Mouse (Mus musculus): ENCODE results near the gene Lypd3. TPM values are rescaled to one million over a fixed set of nuclear protein-coding genes. Genes with fewer than 3 reads are reported as not detected.

The Lypd3 gene
- polyA plus RNA-seq, 1 experiment from 2014 or later: 0.13 TPM

DNA sequence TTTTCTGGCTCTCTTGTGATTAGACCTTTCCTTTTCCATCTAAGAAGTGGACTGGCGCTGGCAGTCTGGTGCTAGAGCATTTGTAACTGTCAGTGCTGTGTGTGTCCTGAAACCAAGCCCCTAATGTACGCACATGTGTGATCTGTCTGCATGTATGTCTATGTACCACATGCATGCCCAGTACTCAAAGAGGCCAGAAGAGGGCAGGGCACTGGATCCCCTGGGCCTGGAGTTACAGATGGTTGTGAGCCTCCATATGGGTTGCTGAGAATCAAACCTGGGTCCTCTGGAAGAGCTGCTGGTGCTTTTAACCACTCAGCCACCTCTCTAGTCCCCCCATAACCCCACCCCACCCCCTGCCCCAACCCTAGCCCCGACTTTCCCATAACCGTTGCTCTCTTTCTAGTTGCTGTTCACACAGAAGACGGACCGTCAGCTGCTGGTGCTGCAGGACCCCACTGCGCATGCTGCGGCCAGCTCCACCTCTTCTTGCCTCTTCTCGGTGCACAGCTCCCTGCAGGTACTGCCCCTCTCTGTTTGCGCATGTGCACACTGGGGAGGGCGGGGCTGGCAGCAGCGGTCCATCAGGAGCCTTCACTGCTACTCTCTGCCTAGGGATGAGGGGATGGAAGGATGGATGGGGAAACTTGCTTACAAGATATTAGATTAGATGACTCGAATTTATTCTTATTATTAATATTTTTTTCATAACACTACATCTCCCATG is 16.5 kb upstream of the Lypd3 start:
- ATAC-seq (ENCODE audit: low FRiP score, low TSS enrichment): no peak
- no peak overlapping the region for H3K27ac ChIP-seq (replicated peaks; ENCODE audit: low read depth, low read length)
- H3K4me1 ChIP-seq (ENCODE audit: control insufficient read depth, insufficient read depth, low read length): no peaks in the 10 kb centered on the region
- no peaks in the 10 kb centered on the region for H3K9me3 ChIP-seq (ENCODE audit: control insufficient read depth, low read length)
- no peak overlapping the region for H3K4me3 ChIP-seq (replicated peaks; ENCODE audit: low read depth, low read length)
- no peak for DNase-seq
- no peak overlapping the region for H3K9ac ChIP-seq (replicated peaks; ENCODE audit: low read length)
- no peaks in the 10 kb centered on the region for H3K27me3 ChIP-seq (ENCODE audit: control insufficient read depth, insufficient read depth, low read length)
- no peak overlapping the region for H3K4me2 ChIP-seq (ENCODE audit: low read length)
- no peaks in the 10 kb centered on the region for H3K36me3 ChIP-seq (ENCODE audit: control insufficient read depth, insufficient read depth, low read length)
- WGBS: 51% methylated on average over 13 of the region's 13 CpGs

DNA sequence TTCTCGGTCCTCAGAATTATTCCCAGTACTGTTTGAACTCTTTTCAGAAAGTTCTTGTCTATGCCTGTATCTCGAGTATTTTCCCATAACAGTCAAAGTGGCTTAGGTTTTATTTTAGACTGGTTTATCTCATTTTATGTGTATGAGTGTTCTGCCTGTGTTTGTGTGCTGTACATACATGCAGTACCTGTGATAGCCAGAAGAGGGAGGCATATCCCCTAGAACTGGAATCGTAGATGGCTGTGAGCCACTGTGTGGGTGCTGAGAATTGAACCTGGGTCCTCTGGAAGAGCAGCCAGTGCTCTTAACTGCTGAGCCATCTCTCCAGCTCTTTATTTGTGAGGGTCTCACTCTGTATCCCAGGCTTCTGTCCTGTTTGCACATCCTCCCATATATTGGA is 15.2 kb upstream of the Lypd3 start:
- Histone ChIP-seq H3K36me3 (ENCODE audit: control insufficient read depth, insufficient read depth, low read length) (no peaks in the 10 kb centered on the region), H3K27ac (replicated peaks; ENCODE audit: low read depth, low read length) (no peak overlapping the region), H3K27me3 (ENCODE audit: control insufficient read depth, insufficient read depth, low read length) (no peaks in the 10 kb centered on the region), H3K9ac (replicated peaks; ENCODE audit: low read length) (no peak overlapping the region), H3K4me1 (ENCODE audit: control insufficient read depth, insufficient read depth, low read length) (no peaks in the 10 kb centered on the region), H3K9me3 (ENCODE audit: control insufficient read depth, low read length) (no peaks in the 10 kb centered on the region), H3K4me3 (replicated peaks; ENCODE audit: low read depth, low read length) (no peak overlapping the region), H3K4me2 (ENCODE audit: low read length) (no peak overlapping the region)
- no peak for DNase-seq
- no peak for ATAC-seq (ENCODE audit: low FRiP score, low TSS enrichment)
- 78% methylated on average over 3 of the region's 3 CpGs for WGBS

DNA sequence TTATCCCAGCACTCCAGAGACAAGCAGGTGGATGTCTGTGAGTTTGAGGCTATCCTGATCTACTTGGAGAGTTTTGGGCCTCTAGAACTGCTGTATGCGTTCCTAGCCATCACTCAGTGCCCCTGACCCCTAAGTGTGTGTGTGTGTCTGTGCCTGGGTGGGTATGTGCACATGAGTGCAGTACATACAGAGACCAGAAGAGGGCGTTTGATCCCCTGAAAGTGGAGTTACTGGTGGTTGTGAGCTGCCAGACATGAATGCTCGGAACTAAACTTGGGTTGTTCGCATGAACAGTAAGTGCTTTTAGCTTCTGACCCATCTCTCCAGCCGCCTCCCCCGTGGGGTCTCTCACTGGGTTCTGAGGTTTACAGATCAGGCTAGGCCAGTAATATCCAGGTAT is 13.4 kb upstream of the Lypd3 start:
- 84% methylated on average over 6 of the region's 6 CpGs for WGBS
- no peak overlapping the region for H3K4me3 ChIP-seq (replicated peaks; ENCODE audit: low read depth, low read length)
- H3K9ac ChIP-seq (replicated peaks; ENCODE audit: low read length): no peak overlapping the region
- H3K27me3 ChIP-seq (ENCODE audit: control insufficient read depth, insufficient read depth, low read length): no peaks in the 10 kb centered on the region
- no peaks in the 10 kb centered on the region for H3K36me3 ChIP-seq (ENCODE audit: control insufficient read depth, insufficient read depth, low read length)
- ATAC-seq (ENCODE audit: low FRiP score, low TSS enrichment) (no peak), DNase-seq (no peak)
- H3K27ac ChIP-seq (replicated peaks; ENCODE audit: low read depth, low read length): no peak overlapping the region
- H3K9me3 ChIP-seq (ENCODE audit: control insufficient read depth, low read length): no peaks in the 10 kb centered on the region
- H3K4me1 ChIP-seq (ENCODE audit: control insufficient read depth, insufficient read depth, low read length): no peaks in the 10 kb centered on the region
- H3K4me2 ChIP-seq (ENCODE audit: low read length): no peak overlapping the region

DNA sequence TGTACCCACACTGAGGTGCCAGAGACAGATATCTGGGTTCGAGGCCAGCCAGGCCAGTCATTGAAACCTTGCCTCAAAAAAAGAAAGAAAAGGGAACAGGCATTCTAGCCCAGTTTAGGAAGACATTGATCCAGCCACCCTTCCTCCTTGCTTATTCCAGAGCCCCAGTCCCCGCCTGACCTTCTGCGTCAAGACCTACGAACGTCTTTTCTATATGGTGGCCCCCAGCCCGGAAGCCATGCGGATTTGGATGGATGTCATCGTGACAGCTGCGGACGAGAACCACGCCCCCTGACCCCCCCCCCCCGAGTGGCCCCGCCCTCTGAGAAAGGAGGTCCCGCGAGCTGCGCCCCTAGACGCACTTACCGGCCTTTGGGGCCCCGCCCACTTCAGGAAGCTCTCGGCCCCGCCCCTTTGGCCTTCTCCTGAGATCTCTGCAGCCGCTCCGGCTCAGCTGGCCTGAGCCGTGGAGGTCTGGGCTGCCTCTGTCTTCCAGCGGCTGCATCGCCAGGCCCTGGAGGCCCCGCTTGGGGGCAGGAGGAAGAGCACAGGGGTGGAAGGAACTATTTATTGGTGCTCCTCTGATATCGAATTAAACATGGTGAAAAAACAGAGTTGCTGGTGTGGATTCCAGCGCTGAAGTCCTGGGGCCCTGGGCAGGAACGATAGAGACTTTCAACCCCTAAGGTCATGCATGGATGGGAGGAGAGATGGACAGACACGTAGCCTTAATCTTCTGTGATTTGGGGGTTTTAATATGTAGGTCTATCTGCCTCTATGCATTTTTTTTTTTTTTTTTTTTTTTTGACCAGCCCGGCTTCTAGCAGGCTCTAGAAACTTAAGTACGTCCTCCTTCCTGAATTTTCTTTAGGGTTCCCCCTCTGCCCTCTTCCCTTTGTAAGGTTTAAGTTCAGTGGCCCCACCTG is 7.4 kb upstream of the Lypd3 start:
- 8% methylated on average over 32 of the region's 33 CpGs for WGBS
- Histone ChIP-seq H3K27me3 (ENCODE audit: control insufficient read depth, insufficient read depth, low read length) (no peaks in the 10 kb centered on the region), H3K4me3 (replicated peaks; ENCODE audit: low read depth, low read length) (peak overlapping the region; percentile 23), H3K9me3 (ENCODE audit: control insufficient read depth, low read length) (no peaks in the 10 kb centered on the region), H3K4me1 (ENCODE audit: control insufficient read depth, insufficient read depth, low read length) (peaks cover 7% of the 10 kb centered on the region; the same call in 1 of the 2 replicates), H3K36me3 (ENCODE audit: control insufficient read depth, insufficient read depth, low read length) (no peaks in the 10 kb centered on the region), H3K27ac (replicated peaks; ENCODE audit: low read depth, low read length) (no peak overlapping the region), H3K4me2 (ENCODE audit: low read length) (peak overlapping the region; percentile 56), H3K9ac (replicated peaks; ENCODE audit: low read length) (no peak overlapping the region; the same call in 1 of the 2 replicates)
- ATAC-seq (ENCODE audit: low FRiP score, low TSS enrichment) (peak; percentile 69; the same call in 1 of the 2 replicates), DNase-seq (peak; percentile 83)

DNA sequence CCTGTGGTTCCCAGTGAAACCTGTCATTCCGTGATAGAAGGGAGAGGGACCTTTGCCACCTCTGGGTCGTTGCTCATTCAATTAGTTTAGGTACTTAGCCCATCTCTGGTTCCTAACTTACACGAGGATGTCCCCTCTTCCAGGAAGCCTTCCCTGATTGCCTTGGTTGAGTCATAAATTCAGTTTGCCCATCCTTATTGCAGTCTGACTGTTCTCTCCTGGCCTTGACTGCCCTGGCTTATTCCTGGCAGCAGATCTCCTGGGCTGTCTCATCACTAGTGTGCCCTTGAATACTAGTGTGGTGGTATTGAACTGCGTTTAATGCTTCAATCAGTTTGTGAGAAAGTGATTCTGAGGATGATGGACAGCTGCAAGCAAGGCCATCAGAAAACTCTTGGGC is 6.7 kb upstream of the Lypd3 start:
- DNase-seq (no peak), ATAC-seq (ENCODE audit: low FRiP score, low TSS enrichment) (no peak)
- no peaks in the 10 kb centered on the region for H3K9me3 ChIP-seq (ENCODE audit: control insufficient read depth, low read length)
- H3K27me3 ChIP-seq (ENCODE audit: control insufficient read depth, insufficient read depth, low read length): no peaks in the 10 kb centered on the region
- no peak overlapping the region for H3K4me3 ChIP-seq (replicated peaks; ENCODE audit: low read depth, low read length)
- no peaks in the 10 kb centered on the region for H3K36me3 ChIP-seq (ENCODE audit: control insufficient read depth, insufficient read depth, low read length)
- no peak overlapping the region for H3K9ac ChIP-seq (replicated peaks; ENCODE audit: low read length)
- no peak overlapping the region for H3K4me2 ChIP-seq (ENCODE audit: low read length)
- WGBS: 74% methylated on average over 4 of the region's 4 CpGs
- no peak overlapping the region for H3K27ac ChIP-seq (replicated peaks; ENCODE audit: low read depth, low read length)
- H3K4me1 ChIP-seq (ENCODE audit: control insufficient read depth, insufficient read depth, low read length): peaks cover 7% of the 10 kb centered on the region; the same call in 1 of the 2 replicates

DNA sequence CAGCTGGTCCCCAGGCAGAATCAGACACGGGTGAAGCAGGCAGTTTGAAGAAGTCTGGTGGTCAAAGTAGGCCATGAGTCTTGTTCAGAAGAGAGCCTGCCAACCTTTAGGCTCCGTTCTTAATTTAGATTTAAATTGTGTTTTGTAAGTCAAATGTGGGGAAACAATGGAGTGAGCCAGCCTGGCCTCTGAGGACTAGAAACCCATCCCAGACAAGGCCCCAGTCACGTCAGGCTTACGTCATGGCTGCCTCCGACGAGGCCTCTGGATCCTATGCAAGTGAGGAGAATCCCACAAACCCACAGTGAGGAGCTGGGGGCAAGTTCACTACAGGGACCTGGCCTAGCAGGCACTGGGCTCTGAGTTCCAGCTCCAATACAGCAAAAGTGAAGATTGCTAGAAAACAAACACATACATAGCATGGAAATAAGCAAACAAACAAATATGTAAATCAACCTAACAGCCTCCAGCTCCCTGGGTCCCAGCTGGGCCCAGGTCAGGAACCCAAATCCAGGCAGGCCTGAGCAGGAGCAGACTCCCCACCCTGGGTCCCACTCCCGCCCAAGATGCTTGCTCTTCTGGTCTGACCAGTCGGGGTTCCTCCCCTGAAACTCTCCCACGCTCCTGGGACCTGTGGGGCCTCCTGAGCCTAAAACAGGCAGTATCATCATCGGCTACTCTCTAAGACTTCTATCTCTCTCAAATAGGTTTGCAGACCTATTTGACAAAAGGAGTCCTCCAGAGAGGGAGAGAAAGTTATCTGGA is 6.1 kb upstream of the Lypd3 start:
- H3K27me3 ChIP-seq (ENCODE audit: control insufficient read depth, insufficient read depth, low read length): no peaks in the 10 kb centered on the region
- no peak overlapping the region for H3K27ac ChIP-seq (replicated peaks; ENCODE audit: low read depth, low read length)
- H3K4me1 ChIP-seq (ENCODE audit: control insufficient read depth, insufficient read depth, low read length): peaks cover 7% of the 10 kb centered on the region; the same call in 1 of the 2 replicates
- no peaks in the 10 kb centered on the region for H3K9me3 ChIP-seq (ENCODE audit: control insufficient read depth, low read length)
- H3K36me3 ChIP-seq (ENCODE audit: control insufficient read depth, insufficient read depth, low read length): no peaks in the 10 kb centered on the region
- no peak overlapping the region for H3K4me2 ChIP-seq (ENCODE audit: low read length)
- 62% methylated on average over 10 of the region's 10 CpGs for WGBS
- no peak overlapping the region for H3K9ac ChIP-seq (replicated peaks; ENCODE audit: low read length)
- H3K4me3 ChIP-seq (replicated peaks; ENCODE audit: low read depth, low read length): no peak overlapping the region
- DNase-seq: no peak
- ATAC-seq (ENCODE audit: low FRiP score, low TSS enrichment): no peak

DNA sequence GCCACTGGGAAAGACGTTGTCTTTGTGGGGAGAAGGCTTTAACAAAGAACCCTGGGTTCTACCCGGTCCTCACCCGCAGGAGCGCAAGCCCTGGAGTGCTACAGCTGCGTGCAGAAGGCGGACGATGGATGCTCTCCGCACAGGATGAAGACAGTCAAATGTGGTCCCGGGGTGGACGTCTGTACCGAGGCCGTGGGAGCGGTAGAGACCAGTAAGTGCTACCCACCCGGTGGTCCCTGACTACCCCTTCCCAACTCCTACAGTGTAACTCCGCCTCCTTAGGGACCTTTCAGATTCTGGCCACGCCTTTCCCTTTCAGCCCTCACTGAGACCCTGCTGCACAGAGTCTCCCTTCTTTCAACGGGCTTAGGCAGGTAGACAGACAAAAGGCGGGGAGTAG is 696 bp downstream of the Lypd3 start:
- no peaks in the 10 kb centered on the region for H3K36me3 ChIP-seq (ENCODE audit: control insufficient read depth, insufficient read depth, low read length)
- H3K27me3 ChIP-seq (ENCODE audit: control insufficient read depth, insufficient read depth, low read length): peaks cover 46% of the 10 kb centered on the region
- DNase-seq (peak; percentile 26), ATAC-seq (ENCODE audit: low FRiP score, low TSS enrichment) (no peak)
- H3K9ac ChIP-seq (replicated peaks; ENCODE audit: low read length): no peak overlapping the region; the same call in 1 of the 2 replicates
- no peaks in the 10 kb centered on the region for H3K9me3 ChIP-seq (ENCODE audit: control insufficient read depth, low read length)
- H3K27ac ChIP-seq (replicated peaks; ENCODE audit: low read depth, low read length): no peak overlapping the region
- WGBS: under 1% methylated on average over 18 of the region's 18 CpGs
- peaks cover 4% of the 10 kb centered on the region; the same call in 1 of the 2 replicates for H3K4me1 ChIP-seq (ENCODE audit: control insufficient read depth, insufficient read depth, low read length)
- H3K4me3 ChIP-seq (replicated peaks; ENCODE audit: low read depth, low read length): peak overlapping the region; percentile 18
- H3K4me2 ChIP-seq (ENCODE audit: low read length): peak overlapping the region; percentile 62

DNA sequence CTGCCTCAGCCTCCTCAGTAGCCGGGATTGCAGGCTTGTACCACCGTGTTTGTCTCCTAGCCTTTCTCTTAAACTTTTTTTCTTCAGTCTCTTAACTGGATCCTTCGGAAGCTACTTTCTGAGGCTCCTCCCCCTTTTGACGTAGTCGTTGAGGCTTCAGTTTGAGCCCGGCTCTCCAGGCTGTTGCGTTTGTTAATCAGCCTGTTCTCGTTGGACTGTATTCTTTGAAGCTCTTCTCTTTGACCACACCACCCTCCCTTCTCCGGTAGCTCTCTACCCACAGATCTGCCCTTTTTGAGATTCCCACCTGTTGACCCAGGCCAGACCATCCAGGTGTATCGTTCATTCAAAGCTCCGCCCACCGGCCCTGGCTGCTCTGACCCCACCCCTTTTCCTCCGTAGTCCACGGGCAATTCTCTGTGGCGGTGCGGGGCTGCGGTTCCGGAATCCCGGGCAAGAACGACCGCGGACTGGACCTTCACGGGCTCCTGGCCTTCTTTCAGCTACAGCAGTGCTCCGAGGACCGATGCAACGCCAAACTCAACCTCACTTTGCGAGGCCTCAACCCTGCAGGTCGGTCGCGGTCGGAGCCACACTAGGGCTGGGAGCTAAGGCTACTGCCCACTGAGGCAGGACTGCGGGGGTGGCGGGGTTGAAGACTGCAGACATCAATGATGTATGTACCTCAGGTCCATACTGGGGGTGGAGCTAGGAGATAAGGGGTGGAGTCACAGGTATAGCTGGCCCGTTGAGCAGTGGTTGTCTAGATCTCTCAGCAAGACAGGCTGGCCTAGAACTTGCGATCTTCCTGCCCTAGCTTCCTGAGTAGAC is 1.9 kb downstream of the Lypd3 start:
- H3K9ac ChIP-seq (replicated peaks; ENCODE audit: low read length): no peak overlapping the region
- 3% methylated on average over 35 of the region's 35 CpGs for WGBS
- H3K27ac ChIP-seq (replicated peaks; ENCODE audit: low read depth, low read length): no peak overlapping the region
- DNase-seq (peak; percentile 50), ATAC-seq (ENCODE audit: low FRiP score, low TSS enrichment) (no peak; the same call in 1 of the 2 replicates)
- H3K4me1 ChIP-seq (ENCODE audit: control insufficient read depth, insufficient read depth, low read length): peaks cover 4% of the 10 kb centered on the region; the same call in 1 of the 2 replicates
- no peaks in the 10 kb centered on the region for H3K36me3 ChIP-seq (ENCODE audit: control insufficient read depth, insufficient read depth, low read length)
- peak overlapping the region; percentile 62 for H3K4me2 ChIP-seq (ENCODE audit: low read length)
- peak overlapping the region; percentile 36 for H3K4me3 ChIP-seq (replicated peaks; ENCODE audit: low read depth, low read length)
- peaks cover 46% of the 10 kb centered on the region for H3K27me3 ChIP-seq (ENCODE audit: control insufficient read depth, insufficient read depth, low read length)
- H3K9me3 ChIP-seq (ENCODE audit: control insufficient read depth, low read length): no peaks in the 10 kb centered on the region
